Mouse (Mus musculus) E14TG2a.4 (cell line): ENCODE results near the gene Cby1.

ENCODE experiments used
- H3K27me3 ChIP-seq: 2 replicates; pipeline ENCODE4 v1.6.1; 2014; ENCODE audit warnings: low read length, control low read depth; ENCODE audit not compliant: insufficient read depth
- H3K36me3 ChIP-seq: 2 replicates; pipeline ENCODE4 v1.6.1; 2014; ENCODE audit warnings: low read length, control low read depth; ENCODE audit not compliant: insufficient read depth
- H3K4me1 ChIP-seq: replicated peaks from 2 replicates; pipeline ENCODE4 v1.6.1; 2014; ENCODE audit warnings: low read depth, low read length, control low read depth
- H3K4me3 ChIP-seq: replicated peaks from 2 replicates; pipeline ENCODE4 v1.5.1; 2014; ENCODE audit warnings: mild to moderate bottlenecking, low read length
- H3K9me3 ChIP-seq: 2 replicates; pipeline ENCODE4 v1.6.1; 2014; ENCODE audit warnings: low read length, control low read depth
- CTCF ChIP-seq: conservative IDR thresholded peaks from 2 replicates; pipeline ENCODE4 v1.5.1; 2014; ENCODE audit warnings: low read length
- NANOG ChIP-seq: IDR thresholded peaks from 2 replicates; pipeline ENCODE4 v1.6.1; 2014; ENCODE audit warnings: borderline replicate concordance, low read length, mixed read lengths
- POU5F1 ChIP-seq: IDR thresholded peaks from 2 replicates; pipeline ENCODE4 v1.6.1; 2014; ENCODE audit warnings: low read length, borderline replicate concordance

Cby1 gene

DNA sequence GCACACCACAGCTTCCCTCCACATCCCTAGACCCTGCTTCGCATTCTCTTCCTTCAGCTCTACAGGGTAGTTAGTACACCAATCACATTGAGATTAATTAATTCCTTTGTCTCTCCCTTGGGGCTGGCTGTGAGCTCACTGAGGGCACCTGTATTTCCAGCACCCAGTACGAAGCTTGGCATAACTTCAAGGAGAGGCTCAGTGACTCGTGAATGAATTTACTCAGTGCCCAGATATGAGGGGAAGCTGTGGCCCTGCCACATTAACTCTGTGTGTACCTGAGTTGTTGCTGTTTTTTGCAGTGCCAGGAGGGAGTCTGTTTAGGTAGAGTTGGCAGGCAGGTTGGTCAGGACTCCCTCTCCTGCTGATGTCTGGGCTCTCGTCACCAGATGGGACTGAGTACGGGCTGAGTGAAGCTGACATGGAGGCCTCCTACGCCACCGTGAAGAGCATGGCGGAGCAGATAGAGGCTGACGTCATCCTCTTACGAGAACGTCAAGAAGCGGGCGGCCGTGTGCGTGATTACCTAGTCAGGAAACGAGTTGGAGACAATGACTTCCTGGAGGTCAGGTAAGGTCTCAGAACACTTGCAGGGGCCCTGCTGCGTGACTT lies 47.7 kb downstream of the Cby1 start:
- no peak overlapping the region for H3K4me3 ChIP-seq
- H3K36me3 ChIP-seq: peaks cover 57% of the 10 kb centered on the region
- peaks cover 30% of the 10 kb centered on the region for H3K4me1 ChIP-seq
- H3K9me3 ChIP-seq: no peaks in the 10 kb centered on the region
- TF ChIP-seq POU5F1 (no peak), CTCF (no peak), NANOG (no peak)
- H3K27me3 ChIP-seq: no peaks in the 10 kb centered on the region

- Histone ChIP-seq H3K9me3 (no peaks in the 10 kb centered on the region), H3K4me3 (no peak overlapping the region), H3K36me3 (peaks cover 73% of the 10 kb centered on the region), H3K4me1 (peaks cover 33% of the 10 kb centered on the region), H3K27me3 (no peaks in the 10 kb centered on the region)
- TF ChIP-seq POU5F1 (no peak), CTCF (peak; percentile 33)
Observed at GRCm38 (mm10) chr15:79708229-79708822, 49.3 kb downstream of the Cby1 start.

- peaks cover 100% of the 10 kb centered on the region for H3K36me3 ChIP-seq
- no peak for TF ChIP-seq CTCF
- no peak for TF ChIP-seq POU5F1
- TF ChIP-seq NANOG: no peak
- peaks cover 36% of the 10 kb centered on the region for H3K4me1 ChIP-seq
- H3K27me3 ChIP-seq: no peaks in the 10 kb centered on the region
- no peak overlapping the region for H3K4me3 ChIP-seq
- H3K9me3 ChIP-seq: no peaks in the 10 kb centered on the region
Observed at GRCm38 (mm10) chr15:79715646-79716045, 56.6 kb downstream of the Cby1 start.

DNA sequence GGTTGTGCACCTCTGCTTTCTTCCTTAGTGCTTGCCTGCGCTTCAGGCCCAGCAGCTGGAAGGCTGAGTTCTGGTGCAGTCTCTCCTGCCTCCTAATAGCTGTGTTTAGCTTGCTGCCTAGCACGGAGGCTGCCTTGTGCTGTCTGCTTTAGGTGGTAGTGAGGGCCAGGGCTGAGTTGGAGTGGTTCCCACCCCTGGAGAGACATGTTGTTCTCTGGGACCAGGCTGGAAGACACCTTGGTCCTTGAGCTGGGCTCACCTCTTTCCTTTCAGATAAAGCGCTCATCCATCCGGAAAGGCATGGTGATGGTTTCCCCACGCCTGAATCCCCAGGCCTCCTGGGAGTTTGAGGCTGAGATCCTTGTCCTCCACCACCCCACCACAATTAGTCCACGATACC lies 57.7 kb downstream of the Cby1 start:
- Histone ChIP-seq H3K9me3 (no peaks in the 10 kb centered on the region), H3K4me1 (peaks cover 42% of the 10 kb centered on the region), H3K4me3 (no peak overlapping the region), H3K27me3 (no peaks in the 10 kb centered on the region), H3K36me3 (peaks cover 99% of the 10 kb centered on the region)
- no peak for TF ChIP-seq NANOG
- no peak for TF ChIP-seq CTCF
- TF ChIP-seq POU5F1: no peak
